Mouse (Mus musculus): ENCODE results near the gene Nol9. TPM values are rescaled to one million over a fixed set of nuclear protein-coding genes. Genes with fewer than 3 reads are reported as not detected.

The Nol9 gene
- 29.2 and 32.2 TPM in 2 replicates for polyA plus RNA-seq (2011; ENCODE audit: insufficient read length, low read depth, missing spikeins)

GRCm38 (mm10) chr4:152038985-152039830, at the start of gene Nol9:
Nol9 (plus strand) TSS chr4:152039321.
- H3K27ac ChIP-seq (ENCODE audit: insufficient read depth, low read length): no peak within 1 kb of the TSS
- H3K4me3 ChIP-seq (ENCODE audit: insufficient read depth, low read length): peak within 1 kb of the TSS; percentile 69
- 0 out of 2 replicates have a peak, but pooled peaks cover 3% of the 10 kb centered on the region for H3K4me1 ChIP-seq (ENCODE audit: control insufficient read depth, insufficient read depth, low read length)
- TF ChIP-seq POLR2A (IDR thresholded peaks at IDR 0.05; ENCODE audit: low read depth, low read length) (peak; percentile 78), CTCF (IDR thresholded peaks at IDR 0.05; ENCODE audit: borderline replicate concordance, insufficient read depth, low read length) (peak; percentile 77)

- H3K4me1 ChIP-seq (ENCODE audit: control insufficient read depth, insufficient read depth, low read length): peaks cover 5% of the 10 kb centered on the region; the same call in 1 of the 2 replicates
- H3K27ac ChIP-seq (ENCODE audit: insufficient read depth, low read length): no peak overlapping the region
- TF ChIP-seq CTCF (IDR thresholded peaks at IDR 0.05; ENCODE audit: borderline replicate concordance, insufficient read depth, low read length): no peak
- TF ChIP-seq POLR2A (IDR thresholded peaks at IDR 0.05; ENCODE audit: low read depth, low read length): no peak
- H3K4me3 ChIP-seq (ENCODE audit: insufficient read depth, low read length): no peak overlapping the region
Observed at GRCm38 (mm10) chr4:151992091-151992490, 47.0 kb upstream of the Nol9 start.

DNA sequence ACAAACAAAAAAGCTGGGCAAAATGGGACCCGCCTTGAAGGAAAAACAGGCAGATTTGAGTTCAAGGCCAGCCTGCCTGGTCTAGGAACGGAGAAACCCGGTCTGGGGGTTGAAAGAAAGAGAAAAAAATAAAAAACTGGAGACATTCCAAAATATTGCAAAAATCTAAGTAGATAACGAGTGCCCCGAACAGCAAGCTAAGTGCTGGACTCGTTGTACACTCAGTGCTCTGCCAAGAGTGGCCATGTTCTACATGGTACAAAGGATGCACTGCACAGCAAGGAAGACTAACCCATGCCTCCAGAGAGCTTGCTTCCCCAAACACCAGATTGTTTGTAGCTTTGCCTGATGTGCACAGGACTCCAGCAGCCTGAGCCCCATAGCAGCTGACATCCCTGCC, 46.1 kb upstream of the Nol9 start:
- Histone ChIP-seq H3K27ac (ENCODE audit: insufficient read depth, low read length) (no peak overlapping the region), H3K4me1 (ENCODE audit: control insufficient read depth, insufficient read depth, low read length) (peaks cover 5% of the 10 kb centered on the region; the same call in 1 of the 2 replicates), H3K4me3 (ENCODE audit: insufficient read depth, low read length) (no peak overlapping the region)
- TF ChIP-seq CTCF (IDR thresholded peaks at IDR 0.05; ENCODE audit: borderline replicate concordance, insufficient read depth, low read length): no peak
- TF ChIP-seq POLR2A (IDR thresholded peaks at IDR 0.05; ENCODE audit: low read depth, low read length): no peak

DNA sequence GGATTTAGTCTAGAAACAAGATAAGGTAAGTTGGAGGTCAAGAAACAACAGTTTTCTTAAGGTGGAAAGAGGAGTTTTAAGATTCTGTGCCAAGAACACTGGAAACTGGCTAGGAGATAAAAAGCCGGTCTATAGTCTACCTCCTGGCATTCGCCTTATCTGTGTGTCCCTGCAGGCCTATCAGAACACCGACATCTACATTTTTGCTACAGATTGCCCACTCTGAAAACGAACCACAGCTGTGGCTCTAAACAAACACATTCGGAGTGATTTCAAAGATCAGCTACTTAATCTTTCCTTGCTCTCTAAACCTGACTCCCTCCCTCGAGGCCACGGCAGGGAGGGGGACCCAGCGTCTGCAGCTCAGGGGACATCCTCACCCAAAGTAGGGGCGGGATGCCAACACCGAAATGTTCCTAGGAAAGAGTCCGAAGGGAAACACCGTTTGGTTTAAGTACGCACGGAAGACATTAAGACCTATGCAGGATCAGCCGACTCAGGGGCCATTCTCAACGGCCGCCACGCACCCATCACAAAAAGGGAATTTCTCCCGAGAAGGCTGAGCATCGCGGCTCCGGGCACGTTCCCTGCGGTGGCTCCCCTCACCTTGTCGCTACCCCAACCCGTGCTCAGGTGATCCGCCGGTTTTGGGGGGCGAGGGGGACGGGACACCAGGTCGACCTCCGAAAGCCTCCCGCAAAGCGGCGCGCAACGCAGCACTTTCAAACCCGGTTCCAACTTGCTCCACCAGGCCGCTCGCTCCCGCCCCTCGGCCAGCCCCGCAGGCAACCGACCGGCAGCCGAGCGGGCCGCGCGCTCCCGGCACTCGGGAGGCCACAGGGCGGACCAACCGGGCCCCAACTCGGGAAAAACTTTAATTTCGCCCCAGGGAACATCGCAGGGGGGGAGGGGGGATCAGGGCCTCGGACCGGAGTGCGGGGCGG, 44.6 kb upstream of the Nol9 start:
- Histone ChIP-seq H3K27ac (ENCODE audit: insufficient read depth, low read length) (peak overlapping the region; percentile 53), H3K4me3 (ENCODE audit: insufficient read depth, low read length) (peak overlapping the region; percentile 86), H3K4me1 (ENCODE audit: control insufficient read depth, insufficient read depth, low read length) (peaks cover 5% of the 10 kb centered on the region; the same call in 1 of the 2 replicates)
- TF ChIP-seq CTCF (IDR thresholded peaks at IDR 0.05; ENCODE audit: borderline replicate concordance, insufficient read depth, low read length) (no peak), POLR2A (IDR thresholded peaks at IDR 0.05; ENCODE audit: low read depth, low read length) (no peak)

GRCm38 (mm10) chr4:151995371-151996172, 43.5 kb upstream of the Nol9 start:
- Histone ChIP-seq H3K4me1 (ENCODE audit: control insufficient read depth, insufficient read depth, low read length) (peaks cover 5% of the 10 kb centered on the region; the same call in 1 of the 2 replicates), H3K4me3 (ENCODE audit: insufficient read depth, low read length) (peak overlapping the region; percentile 86), H3K27ac (ENCODE audit: insufficient read depth, low read length) (peak overlapping the region; percentile 79)
- peak; percentile 77 for TF ChIP-seq POLR2A (IDR thresholded peaks at IDR 0.05; ENCODE audit: low read depth, low read length)
- TF ChIP-seq CTCF (IDR thresholded peaks at IDR 0.05; ENCODE audit: borderline replicate concordance, insufficient read depth, low read length): no peak

GRCm38 (mm10) chr4:151996173-151996950, 42.8 kb upstream of the Nol9 start, which contains the start of gene Phf13:
Phf13 (minus strand) TSS chr4:151996258.
- Histone ChIP-seq H3K27ac (ENCODE audit: insufficient read depth, low read length) (peak within 1 kb of the TSS; percentile 79), H3K4me1 (ENCODE audit: control insufficient read depth, insufficient read depth, low read length) (peaks cover 7% of the 10 kb centered on the region), H3K4me3 (ENCODE audit: insufficient read depth, low read length) (peak within 1 kb of the TSS; percentile 86)
- TF ChIP-seq CTCF (IDR thresholded peaks at IDR 0.05; ENCODE audit: borderline replicate concordance, insufficient read depth, low read length) (no peak), POLR2A (IDR thresholded peaks at IDR 0.05; ENCODE audit: low read depth, low read length) (peak; percentile 77)

DNA sequence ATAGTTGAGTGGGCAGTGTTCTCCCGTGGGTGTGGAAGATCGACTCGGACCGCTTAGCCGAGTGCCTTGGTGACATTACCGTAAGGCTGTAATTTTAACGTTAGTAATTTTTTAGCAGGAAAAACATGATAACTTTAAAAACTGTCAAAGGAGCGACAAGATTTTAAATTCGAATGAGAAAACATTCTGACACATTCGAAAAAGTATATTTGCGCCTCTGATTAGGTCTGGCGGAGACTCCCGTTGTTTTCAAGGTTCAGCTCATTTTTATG, 42.2 kb upstream of the Nol9 start:
- Histone ChIP-seq H3K4me3 (ENCODE audit: insufficient read depth, low read length) (peak overlapping the region; percentile 86), H3K27ac (ENCODE audit: insufficient read depth, low read length) (peak overlapping the region; percentile 72), H3K4me1 (ENCODE audit: control insufficient read depth, insufficient read depth, low read length) (peaks cover 7% of the 10 kb centered on the region)
- TF ChIP-seq CTCF (IDR thresholded peaks at IDR 0.05; ENCODE audit: borderline replicate concordance, insufficient read depth, low read length): no peak
- TF ChIP-seq POLR2A (IDR thresholded peaks at IDR 0.05; ENCODE audit: low read depth, low read length): no peak

GRCm38 (mm10) chr4:151997701-151998100, 41.4 kb upstream of the Nol9 start:
- TF ChIP-seq CTCF (IDR thresholded peaks at IDR 0.05; ENCODE audit: borderline replicate concordance, insufficient read depth, low read length) (no peak), POLR2A (IDR thresholded peaks at IDR 0.05; ENCODE audit: low read depth, low read length) (no peak)
- H3K27ac ChIP-seq (ENCODE audit: insufficient read depth, low read length): no peak overlapping the region
- peaks cover 7% of the 10 kb centered on the region for H3K4me1 ChIP-seq (ENCODE audit: control insufficient read depth, insufficient read depth, low read length)
- peak overlapping the region; percentile 86; the same call in 1 of the 2 replicates for H3K4me3 ChIP-seq (ENCODE audit: insufficient read depth, low read length)

Data from embryonic fibroblast, embryonic 13.5 days (primary cell).